Mouse (Mus musculus): ENCODE data around the gene Olfr134.
"Not testable (repeated sequence)": the region's sequence is repeated elsewhere in the genome, so short reads cannot be mapped to it uniquely, and the experiment has no call there.

The Olfr134 gene

DNA sequence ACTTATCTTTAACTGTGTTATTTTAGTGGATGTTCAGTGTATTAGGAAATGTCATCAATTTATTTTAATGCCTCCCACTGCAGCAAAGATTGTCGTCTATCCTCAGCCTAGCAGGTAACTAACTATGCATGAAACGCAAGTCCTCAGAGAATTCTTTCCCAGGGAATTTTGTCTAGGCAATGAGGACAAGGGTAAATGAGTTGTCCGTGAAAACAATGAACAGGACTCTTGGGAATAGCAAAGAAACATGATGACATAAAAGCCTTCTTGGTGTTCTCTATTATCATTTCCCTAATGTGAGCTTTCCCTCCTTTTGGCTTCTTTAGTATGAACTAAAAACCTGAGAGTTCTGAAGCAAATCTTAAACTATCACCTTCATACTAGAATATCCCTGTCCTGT lies at the start of gene Olfr134:
Gene Olfr134, plus strand, starts transcription at position 301 of the 400 bp plus-strand sequence.
- no peak for DNase-seq (ENCODE audit: low read depth)

DNA sequence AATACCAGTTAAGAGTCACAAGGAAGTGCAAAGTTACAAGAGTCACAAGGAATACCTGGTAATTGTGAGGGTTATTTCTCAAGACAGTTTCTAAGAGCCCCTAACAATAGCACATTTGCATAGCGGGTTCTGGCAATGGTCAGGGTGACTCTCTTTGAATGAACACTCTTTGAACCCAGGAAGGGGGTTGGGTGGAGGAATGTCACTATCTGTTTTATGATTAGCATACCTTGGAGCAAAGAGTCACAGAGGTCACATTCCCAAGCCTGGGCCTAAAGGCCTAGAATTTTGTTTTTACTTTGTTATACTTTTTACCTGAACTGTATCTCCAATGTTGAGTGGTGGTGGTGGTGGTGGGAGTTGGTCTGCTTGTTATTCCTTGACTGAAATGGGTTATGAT lies 47.0 kb upstream of the Olfr134 start:
- DNase-seq (ENCODE audit: low read depth): not testable (repeated sequence)

DNA sequence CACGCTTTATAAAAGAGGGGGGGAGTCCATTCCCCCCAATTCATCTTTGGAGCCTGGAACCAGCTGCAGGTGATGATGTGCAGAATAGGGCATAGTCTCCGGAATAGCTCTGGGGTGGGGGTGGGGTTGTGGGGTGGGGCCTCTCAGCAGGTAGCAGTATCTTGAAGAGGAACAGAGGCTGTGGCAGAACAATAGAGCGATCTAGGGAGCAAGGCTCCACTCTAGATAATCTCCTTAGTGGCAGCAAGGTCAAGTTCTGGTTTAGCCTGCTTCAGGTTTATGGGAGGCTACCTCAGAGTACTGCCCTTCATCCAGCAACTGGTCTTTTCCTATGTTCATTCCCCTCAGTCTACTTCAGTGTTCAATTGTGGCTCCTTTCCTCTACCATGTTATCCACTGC lies 45.8 kb upstream of the Olfr134 start:
- not testable (repeated sequence) for DNase-seq (ENCODE audit: low read depth)

GRCm38 (mm10) chr17:38134426-38134825 lies 36.8 kb upstream of the Olfr134 start, which contains the start of gene Olfr132:
Olfr132 (minus strand) TSS chr17:38134526.
- no peak for DNase-seq (ENCODE audit: low read depth)

DNA sequence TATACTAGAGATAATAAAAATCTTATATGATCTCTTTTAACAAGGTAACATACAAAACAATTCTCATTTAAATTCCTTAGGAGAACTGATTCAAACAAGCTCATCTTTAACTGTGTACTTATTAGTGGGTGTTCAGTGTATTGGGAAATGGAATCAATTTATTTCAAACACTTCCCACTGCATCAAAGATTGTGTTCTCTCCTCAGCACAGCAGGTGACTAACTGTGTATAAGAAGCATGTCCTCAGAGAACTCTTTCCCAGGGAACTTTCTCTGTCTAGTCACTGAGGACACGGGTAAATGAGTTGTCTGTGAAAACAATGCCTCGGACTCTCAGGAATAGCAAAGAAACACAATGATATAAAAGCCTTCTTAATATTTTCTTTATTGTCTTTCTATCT lies 26.2 kb upstream of the Olfr134 start, which contains the start of gene Olfr133:
Gene Olfr133, plus strand, starts transcription at position 301 of the 400 bp plus-strand sequence.
- DNase-seq (ENCODE audit: low read depth): no peak

- no peak for DNase-seq (ENCODE audit: low read depth)
Observed at GRCm38 (mm10) chr17:38204035-38204434, 32.8 kb downstream of the Olfr134 start, which contains the start of gene Olfr135. Olfr135 (plus strand) TSS chr17:38204335.

Data from fibroblast of lung, adult 2 months (primary cell).